Mouse (Mus musculus): ENCODE results near the gene Fam241b.

Gene Fam241b

GRCm38 (mm10) chr10:62143820-62144219 is at the start of gene Fam241b:
Gene Fam241b (minus strand): TSS chr10:62143920.
- DNase-seq (ENCODE audit: extremely low spot score, low read depth, low spot score) = no peak

- DNase-seq (ENCODE audit: extremely low spot score, low read depth, low spot score) = no peak
Observed at GRCm38 (mm10) chr10:62192701-62193157, 49.0 kb upstream of the Fam241b start.

- DNase-seq (ENCODE audit: extremely low spot score, low read depth, low spot score) = no peak
Observed at GRCm38 (mm10) chr10:62190821-62191220, 47.1 kb upstream of the Fam241b start.

GRCm38 (mm10) chr10:62189910-62190309 is 46.2 kb upstream of the Fam241b start:
- no peak for DNase-seq (ENCODE audit: extremely low spot score, low read depth, low spot score)

- DNase-seq (ENCODE audit: extremely low spot score, low read depth, low spot score) = no peak
Observed at GRCm38 (mm10) chr10:62189303-62189702, 45.6 kb upstream of the Fam241b start.

GRCm38 (mm10) chr10:62186882-62187281 is 43.2 kb upstream of the Fam241b start:
- DNase-seq (ENCODE audit: extremely low spot score, low read depth, low spot score) = no peak

GRCm38 (mm10) chr10:62183053-62183452 is 39.3 kb upstream of the Fam241b start:
- DNase-seq (ENCODE audit: extremely low spot score, low read depth, low spot score) = peak; percentile 98

GRCm38 (mm10) chr10:62182471-62183014 is 38.8 kb upstream of the Fam241b start:
- no peak for DNase-seq (ENCODE audit: extremely low spot score, low read depth, low spot score)

- no peak for DNase-seq (ENCODE audit: extremely low spot score, low read depth, low spot score)
Observed at GRCm38 (mm10) chr10:62181701-62182100, 38.0 kb upstream of the Fam241b start.

- DNase-seq (ENCODE audit: extremely low spot score, low read depth, low spot score) = no peak
Observed at GRCm38 (mm10) chr10:62179944-62180343, 36.2 kb upstream of the Fam241b start.

- DNase-seq (ENCODE audit: extremely low spot score, low read depth, low spot score) = no peak
Observed at GRCm38 (mm10) chr10:62174533-62175313, 31.0 kb upstream of the Fam241b start.

- DNase-seq (ENCODE audit: extremely low spot score, low read depth, low spot score) = no peak
Observed at GRCm38 (mm10) chr10:62173941-62174448, 30.3 kb upstream of the Fam241b start.

- DNase-seq (ENCODE audit: extremely low spot score, low read depth, low spot score) = no peak
Observed at GRCm38 (mm10) chr10:62172841-62173553, 29.3 kb upstream of the Fam241b start.

- no peak for DNase-seq (ENCODE audit: extremely low spot score, low read depth, low spot score)
Observed at GRCm38 (mm10) chr10:62162410-62162809, 18.7 kb upstream of the Fam241b start.

GRCm38 (mm10) chr10:62149929-62150328 is 6.2 kb upstream of the Fam241b start:
- DNase-seq (ENCODE audit: extremely low spot score, low read depth, low spot score) = no peak

- DNase-seq (ENCODE audit: extremely low spot score, low read depth, low spot score) = no peak
Observed at GRCm38 (mm10) chr10:62147466-62148248, 3.9 kb upstream of the Fam241b start.

GRCm38 (mm10) chr10:62145957-62146356 is 2.2 kb upstream of the Fam241b start:
- no peak for DNase-seq (ENCODE audit: extremely low spot score, low read depth, low spot score)

GRCm38 (mm10) chr10:62138040-62138439 is 5.7 kb downstream of the Fam241b start:
- peak; percentile 39 for DNase-seq (ENCODE audit: extremely low spot score, low read depth, low spot score)

GRCm38 (mm10) chr10:62137150-62137549 is 6.6 kb downstream of the Fam241b start:
- no peak for DNase-seq (ENCODE audit: extremely low spot score, low read depth, low spot score)

- DNase-seq (ENCODE audit: extremely low spot score, low read depth, low spot score) = no peak
Observed at GRCm38 (mm10) chr10:62135696-62136470, 7.8 kb downstream of the Fam241b start.

Measured in hindlimb bud, embryonic 11.5 days (tissue).